Mouse (Mus musculus) neutrophil, adult 65 days (primary cell): ENCODE measurements around the gene Lrp2bp. TPM values are rescaled to one million over a fixed set of nuclear protein-coding genes. Genes with fewer than 3 reads are reported as not detected.

ENCODE experiments used
- total RNA-seq: library from RNA; stranded (reverse); gene quantifications from 2 replicates; pipeline ENCODE4 v1.2.4, GENCODE M21; 2023

Gene Lrp2bp
- not detected in 2 replicates for total RNA-seq

GRCm38 (mm10) chr8:45999138-45999783 is at the start of gene Lrp2bp:
Gene Lrp2bp, plus strand, starts transcription at chr8:45999303.

GRCm38 (mm10) chr8:45975126-45975836 is 23.8 kb upstream of the Lrp2bp start, which contains the start of the genes 1700029J07Rik and Ufsp2:
Gene 1700029J07Rik, minus strand, starts transcription at chr8:45975252.
Gene Ufsp2, plus strand, starts transcription at chr8:45975528.

GRCm38 (mm10) chr8:46005596-46005995 is 6.5 kb downstream of the Lrp2bp start, which contains the start of gene Ankrd37:
Gene Ankrd37, minus strand, starts transcription at chr8:46005707.

Other genes with a start within 250 kb of the Lrp2bp start
- gene Pdlim3, start 113.8 kb upstream of the Lrp2bp start, total RNA-seq, result not detected in 2 replicates
- not detected in 2 replicates for gene Ccdc110, start 64.7 kb upstream of the Lrp2bp start, total RNA-seq
- gene 1700029J07Rik, start 24.1 kb upstream of the Lrp2bp start, total RNA-seq, result not detected in 2 replicates
- 24.3 and 26.1 TPM in 2 replicates for gene Ufsp2, start 23.8 kb upstream of the Lrp2bp start, total RNA-seq
- 1.0 and 1.3 TPM in 2 replicates for gene Ankrd37, start 6.4 kb downstream of the Lrp2bp start, total RNA-seq
- gene Cfap97, start 152.5 kb downstream of the Lrp2bp start, total RNA-seq, result 6.0 and 6.6 TPM in 2 replicates
- 5.6 and 5.8 TPM in 2 replicates for gene Snx25, start 152.9 kb downstream of the Lrp2bp start, total RNA-seq
- gene Slc25a4, start 212.0 kb downstream of the Lrp2bp start, total RNA-seq, result 14.7 and 18.9 TPM in 2 replicates